Mouse (Mus musculus) lung, postnatal 0 days (tissue): ENCODE results near the gene Acoxl.
A peak's percentile ranks its signal among the peaks of the same experiment; 100 is the strongest.

Experiments used
- CTCF ChIP-seq: IDR thresholded peaks from 2 replicates; pipeline ENCODE4 v1.5.1; 2016; ENCODE audit warnings: antibody characterized with exemption, mild to moderate bottlenecking
- EP300 ChIP-seq: IDR thresholded peaks from 2 replicates; pipeline ENCODE4 v1.6.1; 2016; ENCODE audit warnings: antibody characterized with exemption, mild to moderate bottlenecking, control low read depth

DNA sequence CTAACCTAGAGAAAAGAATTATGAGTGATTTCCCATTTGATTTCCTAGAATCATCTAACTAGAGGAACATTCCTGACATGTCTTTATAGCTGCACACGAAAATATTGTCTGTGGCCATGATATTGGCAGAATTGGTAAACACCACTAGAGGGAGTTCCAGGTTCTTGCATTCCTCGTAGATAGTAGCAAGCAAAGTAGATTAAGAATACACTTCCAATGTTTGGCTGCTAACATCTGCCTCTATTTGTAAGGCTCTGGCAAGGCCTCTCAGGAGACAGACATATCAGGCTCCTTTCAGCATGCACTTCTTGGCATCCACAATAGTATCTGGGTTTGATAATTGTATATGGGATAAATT, 5.9 kb upstream of the Acoxl start:
- TF ChIP-seq CTCF (peak; percentile 72), EP300 (no peak)
